Mouse (Mus musculus): ENCODE measurements around the gene Uvrag.
A peak's percentile ranks its signal among the peaks of the same experiment; 100 is the strongest.

Gene Uvrag

GRCm38 (mm10) chr7:99060476-99060875 lies 80.5 kb downstream of the Uvrag start:
- DNase-seq (ENCODE audit: low read depth, low spot score) = no peak

DNA sequence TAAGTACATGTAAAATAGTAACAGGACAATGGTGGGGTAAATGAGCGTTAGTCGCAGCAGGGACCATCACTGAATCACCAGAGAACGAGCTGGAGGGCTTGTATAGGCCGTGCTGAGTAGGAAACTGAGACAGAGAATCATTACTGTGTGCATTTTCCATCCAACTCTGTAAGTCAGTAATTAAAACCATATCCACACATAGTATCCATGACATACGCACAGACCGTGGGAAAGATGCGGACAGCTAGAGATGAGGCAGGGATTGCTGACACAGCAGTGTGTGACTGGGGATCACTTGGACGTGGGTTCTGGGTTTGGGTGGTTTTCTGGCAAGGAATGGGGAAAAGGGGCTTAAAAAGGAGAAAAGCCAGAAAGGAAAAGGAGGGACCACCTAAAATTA lies 81.0 kb downstream of the Uvrag start:
- DNase-seq (ENCODE audit: low read depth, low spot score) = no peak

DNA sequence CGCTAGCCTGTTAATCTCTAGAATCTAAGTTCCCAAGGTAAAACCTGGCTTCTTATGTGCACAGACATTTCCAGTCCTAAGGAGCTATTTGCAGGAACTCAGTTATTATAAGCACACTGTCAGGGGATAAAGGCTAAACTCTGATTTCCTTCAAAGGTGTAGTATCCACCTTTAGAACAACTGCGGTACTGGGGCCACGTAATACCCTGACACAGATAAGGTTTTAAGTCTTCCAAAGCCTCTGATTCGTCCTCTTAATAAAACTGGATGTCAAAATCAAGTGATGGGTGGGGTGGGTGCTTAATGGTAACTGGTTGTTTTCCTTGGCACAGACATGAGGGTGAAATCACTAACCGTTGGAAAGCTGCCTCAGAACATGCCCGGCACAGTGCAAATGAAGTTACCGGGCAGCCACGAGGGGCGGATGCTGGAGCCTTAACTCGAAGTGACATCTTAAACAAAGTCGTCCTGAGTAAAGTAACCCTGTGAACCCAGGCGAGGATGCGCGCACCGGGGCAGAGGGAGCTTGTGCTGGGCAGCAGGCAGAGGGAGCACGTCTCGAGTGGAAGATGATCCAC lies 83.8 kb downstream of the Uvrag start:
- no peak for DNase-seq (ENCODE audit: low read depth, low spot score)

GRCm38 (mm10) chr7:99053626-99054025 lies 87.3 kb downstream of the Uvrag start:
- DNase-seq (ENCODE audit: low read depth, low spot score) = no peak

GRCm38 (mm10) chr7:99052471-99053241 lies 88.3 kb downstream of the Uvrag start:
- no peak for DNase-seq (ENCODE audit: low read depth, low spot score)

- DNase-seq (ENCODE audit: low read depth, low spot score) = no peak
Observed at GRCm38 (mm10) chr7:99050882-99051281, 90.1 kb downstream of the Uvrag start.

DNA sequence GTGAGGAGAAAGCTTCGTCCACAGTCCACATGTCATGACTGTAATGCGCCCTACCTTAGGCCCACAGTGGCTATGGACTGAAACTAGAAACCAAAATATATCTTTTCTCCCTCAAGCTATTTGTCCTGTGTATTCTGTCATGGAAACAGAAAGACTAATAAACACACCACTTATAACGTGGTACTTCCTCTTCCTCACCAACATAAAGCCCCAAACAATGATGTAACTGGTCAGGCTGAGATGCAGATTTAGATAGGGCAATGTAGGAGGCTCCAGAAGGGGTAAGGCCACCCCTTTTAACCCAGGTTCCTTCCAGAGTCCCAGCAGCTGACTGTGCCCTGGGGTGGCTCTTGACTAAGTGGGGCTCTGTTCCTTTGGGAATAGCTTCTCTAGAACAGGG lies 91.0 kb downstream of the Uvrag start:
- DNase-seq (ENCODE audit: low read depth, low spot score) = no peak

- peak; percentile 11 for DNase-seq (ENCODE audit: low read depth, low spot score)
Observed at GRCm38 (mm10) chr7:99046545-99047206, 94.3 kb downstream of the Uvrag start.

DNA sequence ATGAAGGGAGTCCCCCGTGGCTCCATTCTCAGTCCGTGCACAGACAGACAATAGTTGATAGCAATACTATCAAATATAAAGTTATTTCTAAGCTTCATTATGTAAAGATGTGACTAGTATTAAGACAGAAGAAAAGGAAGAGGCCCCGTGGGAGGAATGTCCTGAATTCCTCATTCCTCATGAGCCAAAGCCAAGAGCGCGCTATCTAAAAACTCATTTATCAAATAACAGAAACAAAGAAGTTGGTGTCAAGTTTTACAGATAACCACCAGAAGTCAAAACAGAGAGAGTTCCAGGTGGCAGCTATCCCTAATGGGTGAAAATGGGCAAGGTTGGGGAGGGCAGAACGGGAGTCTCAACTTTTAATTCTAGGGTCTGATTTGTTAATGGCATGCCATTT lies 95.4 kb downstream of the Uvrag start:
- DNase-seq (ENCODE audit: low read depth, low spot score) = no peak

GRCm38 (mm10) chr7:99043923-99044322 lies 97.0 kb downstream of the Uvrag start:
- DNase-seq (ENCODE audit: low read depth, low spot score) = no peak

DNA sequence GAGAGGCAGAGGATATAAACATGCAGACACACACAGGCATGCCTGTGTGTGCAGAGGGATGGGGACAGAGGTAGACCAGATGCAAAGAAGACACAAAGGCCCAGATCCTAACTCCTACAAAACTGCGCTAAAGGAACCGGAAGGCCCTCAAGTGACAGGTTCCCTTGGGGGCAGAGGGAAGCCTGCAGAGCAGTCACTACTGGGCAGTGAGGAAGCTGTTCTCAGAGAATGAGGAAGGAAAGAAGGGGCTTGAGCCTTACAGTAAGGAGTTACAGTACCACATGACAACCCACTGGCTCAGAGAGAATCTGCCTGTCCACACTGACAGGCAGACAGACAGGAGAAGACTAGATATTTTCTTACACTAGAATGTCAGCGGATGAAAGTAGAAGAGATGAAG lies 97.6 kb downstream of the Uvrag start:
- DNase-seq (ENCODE audit: low read depth, low spot score) = no peak

- DNase-seq (ENCODE audit: low read depth, low spot score) = no peak
Observed at GRCm38 (mm10) chr7:99041818-99042217, 99.1 kb downstream of the Uvrag start.

DNA sequence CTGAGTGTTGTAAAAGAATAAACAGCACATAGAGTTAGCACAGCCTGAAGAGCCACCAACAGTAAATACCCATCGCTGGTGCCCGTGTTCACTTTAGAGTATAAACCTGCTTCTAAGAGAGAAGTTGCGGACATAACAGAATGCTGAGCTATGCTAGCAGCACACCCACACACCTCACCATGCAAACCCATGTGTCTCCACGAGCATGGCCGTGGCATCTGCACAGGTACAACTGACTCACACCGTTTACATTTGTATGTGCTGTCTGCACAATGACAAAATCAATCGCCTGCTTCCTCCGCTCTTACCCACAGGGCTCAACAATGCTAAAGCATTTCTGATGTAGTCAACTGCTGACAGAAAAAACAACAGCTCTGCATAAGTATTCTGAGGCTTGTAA lies 101.0 kb downstream of the Uvrag start:
- DNase-seq (ENCODE audit: low read depth, low spot score) = no peak

DNA sequence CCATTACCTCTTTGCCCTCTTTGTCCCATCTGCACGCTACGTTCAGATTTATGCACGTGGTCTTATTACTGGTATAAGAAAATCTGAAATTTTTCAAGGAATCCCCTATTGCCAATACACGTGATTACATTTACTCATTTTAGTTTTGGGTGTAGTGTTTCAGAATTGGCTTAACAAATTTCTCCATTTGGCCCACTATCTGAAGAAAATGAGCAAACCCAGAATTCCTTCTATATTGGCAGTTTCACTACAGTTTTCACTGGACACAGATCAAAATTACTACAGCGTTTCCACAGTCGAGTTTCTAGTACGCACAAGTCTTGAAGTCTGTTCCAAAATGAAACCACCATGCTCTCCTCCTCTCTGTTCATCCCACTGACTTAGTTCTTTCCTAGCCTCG lies 104.7 kb downstream of the Uvrag start:
- DNase-seq (ENCODE audit: low read depth, low spot score) = no peak

DNA sequence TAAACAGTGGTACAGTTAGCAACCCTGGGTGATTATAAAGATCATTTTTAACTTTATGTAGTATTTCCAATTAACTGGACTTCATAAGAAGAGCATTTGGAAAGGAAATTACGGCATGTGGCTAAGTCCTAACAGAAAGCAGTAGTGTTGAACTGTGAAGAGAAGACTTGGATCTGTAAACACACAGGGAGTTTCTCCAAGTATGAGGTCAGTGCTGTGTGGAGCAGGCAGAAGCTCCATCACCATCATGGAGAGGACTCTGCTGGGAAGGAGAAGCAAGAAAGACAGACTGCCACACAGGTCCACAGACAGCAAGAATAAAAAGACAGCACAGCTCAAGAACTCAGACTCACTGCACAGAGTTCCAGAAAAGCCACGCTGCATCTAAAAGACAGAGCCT lies 106.0 kb downstream of the Uvrag start:
- DNase-seq (ENCODE audit: low read depth, low spot score) = no peak

- no peak for DNase-seq (ENCODE audit: low read depth, low spot score)
Observed at GRCm38 (mm10) chr7:99033838-99034237, 107.1 kb downstream of the Uvrag start.

DNA sequence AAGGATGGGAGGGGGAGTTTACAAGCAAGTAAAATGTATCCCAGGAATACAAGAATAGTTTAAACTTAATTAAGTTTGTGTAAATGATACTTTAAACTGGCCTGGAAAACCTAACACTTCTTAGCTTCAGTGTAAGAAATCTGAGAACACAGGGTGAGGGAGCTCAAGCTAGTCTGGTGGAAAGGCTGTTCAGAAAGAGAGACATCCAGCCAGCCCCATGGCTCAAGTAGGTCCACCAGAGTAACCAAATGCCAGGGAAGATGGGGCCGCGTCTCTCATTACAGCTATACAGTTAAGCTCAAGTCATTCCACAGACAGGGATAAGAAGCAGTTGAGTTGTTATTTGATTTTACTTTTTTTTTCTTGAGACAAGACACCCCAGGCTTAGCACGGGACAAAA lies 107.6 kb downstream of the Uvrag start:
- DNase-seq (ENCODE audit: low read depth, low spot score) = no peak

- DNase-seq (ENCODE audit: low read depth, low spot score) = no peak
Observed at GRCm38 (mm10) chr7:99032051-99032450, 108.9 kb downstream of the Uvrag start.

DNA sequence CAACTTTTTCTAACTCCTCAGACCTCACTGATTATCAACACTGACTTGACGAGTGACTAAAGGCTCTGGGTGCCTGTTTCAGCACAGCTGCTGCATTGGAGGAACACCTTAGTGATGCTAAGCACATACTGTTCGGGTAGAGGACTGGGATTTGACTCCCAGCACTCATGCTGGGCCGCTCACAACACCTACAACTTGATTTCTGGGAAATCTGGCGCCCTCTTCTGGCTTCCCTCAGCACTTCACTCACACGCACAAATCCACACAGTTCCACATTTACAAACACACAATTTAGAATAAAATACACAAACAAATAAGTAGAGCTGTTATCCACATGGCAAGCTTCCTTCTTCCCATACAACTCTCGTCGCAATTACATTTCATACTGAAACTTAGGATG lies 112.8 kb downstream of the Uvrag start:
- no peak for DNase-seq (ENCODE audit: low read depth, low spot score)

DNA sequence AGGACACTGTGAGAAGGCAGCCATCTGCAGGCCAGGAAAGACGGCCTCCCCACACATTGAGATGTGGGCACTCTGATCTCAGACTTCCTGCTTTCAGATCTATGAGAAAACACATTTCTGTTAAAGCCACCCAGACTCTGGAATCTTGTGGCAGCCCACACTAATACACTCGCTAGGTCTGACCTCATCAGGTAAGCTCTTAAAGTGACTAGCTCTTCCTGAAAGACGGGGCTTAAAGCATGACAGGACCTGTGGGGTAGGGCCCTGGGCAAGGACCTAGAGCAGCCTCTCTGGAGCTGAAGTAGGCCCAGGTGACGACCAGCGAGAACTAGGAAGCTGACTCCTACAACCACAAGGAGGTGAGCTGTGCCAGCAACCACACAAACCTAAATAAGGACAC lies 113.8 kb downstream of the Uvrag start:
- DNase-seq (ENCODE audit: low read depth, low spot score) = no peak

- DNase-seq (ENCODE audit: low read depth, low spot score) = no peak
Observed at GRCm38 (mm10) chr7:99025989-99026388, 115.0 kb downstream of the Uvrag start.

- DNase-seq (ENCODE audit: low read depth, low spot score) = no peak
Observed at GRCm38 (mm10) chr7:99025265-99025664, 115.7 kb downstream of the Uvrag start.

DNA sequence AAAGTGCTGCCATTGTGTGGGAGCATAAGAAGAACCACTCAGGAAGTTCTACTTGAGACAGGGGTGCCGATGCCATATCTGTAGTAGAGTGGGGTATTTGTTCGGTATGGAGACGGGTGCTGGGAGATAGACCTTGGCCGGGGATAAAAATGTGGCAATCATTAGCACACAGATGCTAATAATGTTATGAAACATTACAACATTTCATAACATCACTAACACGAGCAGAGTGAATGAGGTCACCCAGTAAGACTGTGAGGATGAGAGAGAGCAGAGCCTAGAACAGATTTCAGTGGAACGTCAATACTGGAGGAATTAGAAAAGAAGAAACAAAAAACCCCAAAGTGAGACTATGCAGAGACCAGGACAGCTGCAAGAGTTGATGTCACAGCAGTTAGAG lies 116.2 kb downstream of the Uvrag start:
- DNase-seq (ENCODE audit: low read depth, low spot score) = no peak
